Mouse (Mus musculus) stomach, embryonic 14.5 days (tissue): ENCODE results near the gene Mrgpra9. TPM values are rescaled to one million over a fixed set of nuclear protein-coding genes. Genes with fewer than 3 reads are reported as not detected.
"Not testable (repeated sequence)": the region's sequence is repeated elsewhere in the genome, so short reads cannot be mapped to it uniquely, and the experiment has no call there.

Source experiments
- ATAC-seq: fragments of 200-750 bp; cut with Nextera tagmentation; 2 replicates; pipeline ENCODE4 v1.8.0; 2017; ENCODE audit warnings: low read depth, moderate TSS enrichment; ENCODE audit not compliant: insufficient number of reproducible peaks, insufficient read depth, low FRiP score
- H3K27ac ChIP-seq: fragments of 300-500 bp; sonication (generic); 2 replicates; pipeline ENCODE4 v1.5.1; 2014; ENCODE audit warnings: mild to moderate bottlenecking, low read length, moderate library complexity, mixed read lengths
- H3K27me3 ChIP-seq: fragments of 300-500 bp; sonication (generic); 2 replicates; pipeline ENCODE4 v1.6.1; 2014; ENCODE audit warnings: low read length, control low read depth, mixed read lengths; ENCODE audit not compliant: control insufficient read depth, insufficient read depth
- H3K36me3 ChIP-seq: fragments of 300-500 bp; sonication (generic); 2 replicates; pipeline ENCODE4 v1.6.1; 2014; ENCODE audit warnings: mild to moderate bottlenecking, control low read depth, low read length, moderate library complexity, mixed read lengths; ENCODE audit not compliant: control insufficient read depth, insufficient read depth
- H3K4me1 ChIP-seq: fragments of 300-500 bp; sonication (generic); 2 replicates; pipeline ENCODE4 v1.6.1; 2014; ENCODE audit warnings: low read length, control low read depth, mixed read lengths; ENCODE audit not compliant: control insufficient read depth, insufficient read depth
- H3K4me2 ChIP-seq: fragments of 300-500 bp; sonication (generic); replicated peaks from 2 replicates; pipeline ENCODE4 v1.6.1; 2014; ENCODE audit warnings: low read depth, low read length, control low read depth
- H3K4me3 ChIP-seq: fragments of 300-500 bp; sonication (generic); 2 replicates; pipeline ENCODE4 v1.5.1; 2014; ENCODE audit warnings: low read depth, low read length, control low read depth
- H3K9ac ChIP-seq: fragments of 300-500 bp; sonication (generic); replicated peaks from 2 replicates; pipeline ENCODE4 v1.6.1; 2014; ENCODE audit warnings: low read depth, mild to moderate bottlenecking, control low read depth, low read length, moderate library complexity, mixed read lengths
- H3K9me3 ChIP-seq: fragments of 300-500 bp; sonication (generic); 2 replicates; pipeline ENCODE4 v1.6.1; 2016; ENCODE audit warnings: low read depth, low read length, control low read depth; ENCODE audit not compliant: control insufficient read depth
- WGBS: fragments of 180-500 bp; shearing (Covaris S2); extraction: QIAGEN DNeasy Blood & Tissue Kit; methylation state at CpG from one replicate; pipeline ENCODE4 v1.1.7; 2014; 5-methylcytosine and 5-hydroxymethylcytosine counted together
- polyA plus RNA-seq: library from polyadenylated mRNA; unstranded; fragments of >200 nt; fragmentation: Nextera tagmentation; extraction: Ambion mirVana; gene quantifications from 2 replicates; pipeline ENCODE4 v1.2.1, GENCODE M21; 2014

The Mrgpra9 gene
- not detected in 2 replicates for polyA plus RNA-seq

DNA sequence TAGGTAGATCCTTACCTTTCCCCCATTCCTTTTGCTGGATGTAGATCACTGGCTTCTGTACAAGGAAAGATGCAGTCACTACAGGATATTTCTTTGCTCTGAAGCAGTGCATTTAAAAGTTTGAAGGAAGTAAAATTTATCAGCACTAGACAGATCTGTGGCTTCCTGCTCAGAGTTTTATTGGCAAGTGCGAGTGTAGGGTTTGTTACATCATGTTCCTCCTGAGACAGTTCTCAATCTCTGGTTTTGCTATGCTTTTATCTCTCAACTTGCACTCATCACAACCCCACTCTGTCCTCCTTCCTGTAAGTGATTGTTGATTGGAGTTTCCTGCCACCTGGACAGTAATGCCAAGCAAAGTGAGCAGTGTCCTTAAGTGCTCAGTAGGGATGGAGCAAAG, at the start of gene Mrgpra9:
Gene Mrgpra9 (minus strand): TSS at position 79 of the 400 bp plus-strand sequence.
- Histone ChIP-seq H3K27ac (no peak within 1 kb of the TSS), H3K27me3 (no peaks in the 10 kb centered on the region), H3K4me2 (no peak within 1 kb of the TSS), H3K4me1 (no peaks in the 10 kb centered on the region), H3K36me3 (no peaks in the 10 kb centered on the region), H3K9ac (no peak within 1 kb of the TSS), H3K9me3 (no peaks in the 10 kb centered on the region), H3K4me3 (no peak within 1 kb of the TSS)
- WGBS: 55% methylated on average over 1 of the region's 1 CpGs
- ATAC-seq: no peak

DNA sequence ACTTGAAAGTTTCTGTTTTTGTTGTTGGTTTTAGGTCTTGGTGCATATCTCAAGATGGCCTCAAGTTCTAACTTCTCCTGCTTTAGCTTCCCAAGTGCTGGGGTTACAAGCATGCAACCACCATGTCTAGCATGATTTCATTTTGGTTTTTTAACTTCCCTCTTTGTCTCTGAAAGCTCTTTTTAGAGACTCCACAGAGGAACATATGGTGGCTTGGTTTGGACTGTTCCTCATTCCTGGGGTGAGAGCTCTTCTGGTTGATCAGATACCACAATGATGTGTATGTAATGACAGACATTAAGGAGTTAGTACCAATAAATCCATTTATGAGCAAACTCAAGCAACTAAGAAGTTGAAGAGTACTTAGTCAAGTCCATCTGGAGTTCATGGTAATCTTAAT, 47.0 kb upstream of the Mrgpra9 start:
- not testable (repeated sequence) for H3K4me3 ChIP-seq, H3K36me3 ChIP-seq, ATAC-seq, H3K27me3 ChIP-seq, H3K4me2 ChIP-seq, H3K9ac ChIP-seq, H3K9me3 ChIP-seq, H3K27ac ChIP-seq, H3K4me1 ChIP-seq

DNA sequence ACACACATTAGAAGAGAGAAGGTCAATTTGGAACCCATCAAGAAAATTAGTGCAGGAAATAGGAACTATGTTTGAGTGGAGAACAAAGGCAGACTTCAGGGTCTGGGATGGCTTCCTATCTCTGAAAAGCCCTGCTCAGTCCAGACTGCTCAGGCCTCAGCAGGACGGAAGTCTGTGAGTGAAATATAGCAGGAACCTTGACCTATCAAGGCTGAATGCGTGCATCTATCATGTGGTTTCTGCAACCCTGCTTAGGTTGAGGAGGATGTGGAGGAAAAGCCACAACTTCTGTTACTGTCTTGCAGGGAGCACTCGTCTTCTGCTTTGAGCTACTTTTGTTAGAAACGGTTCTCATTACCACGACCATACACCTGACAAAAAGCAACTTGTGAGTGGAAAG, 18.9 kb upstream of the Mrgpra9 start:
- H3K27ac ChIP-seq, H3K36me3 ChIP-seq, H3K4me1 ChIP-seq, H3K4me2 ChIP-seq, H3K9ac ChIP-seq, ATAC-seq, H3K9me3 ChIP-seq, H3K4me3 ChIP-seq, H3K27me3 ChIP-seq: not testable (repeated sequence)
- WGBS: 86% methylated on average over 5 of the region's 5 CpGs

DNA sequence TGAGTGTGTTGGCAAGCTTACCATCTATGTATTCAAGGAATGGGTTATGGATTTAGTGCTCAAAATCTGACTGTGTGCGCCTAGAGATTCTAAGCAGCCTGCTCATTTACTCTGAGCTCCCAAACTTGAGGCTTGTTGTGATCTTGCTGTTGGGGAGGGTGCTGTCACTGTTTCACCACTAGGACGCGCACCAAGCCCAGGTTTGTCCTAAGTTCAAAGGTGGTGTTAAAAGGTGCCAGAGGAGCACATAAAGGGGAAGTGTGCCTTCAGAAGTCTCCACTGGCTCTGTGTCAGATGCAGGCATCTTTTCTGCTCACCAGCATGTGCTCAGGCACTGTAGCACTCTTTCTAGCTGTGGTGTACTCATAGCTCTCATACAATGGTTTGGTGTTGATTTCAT, 8.0 kb downstream of the Mrgpra9 start:
- Histone ChIP-seq H3K9me3 (0 out of 2 replicates have a peak, but pooled peaks cover 2% of the 10 kb centered on the region), H3K27me3 (no peaks in the 10 kb centered on the region), H3K4me1 (no peaks in the 10 kb centered on the region), H3K4me3 (no peak overlapping the region), H3K9ac (no peak overlapping the region), H3K4me2 (no peak overlapping the region), H3K27ac (no peak overlapping the region), H3K36me3 (no peaks in the 10 kb centered on the region)
- no peak for ATAC-seq
- 55% methylated on average over 3 of the region's 3 CpGs for WGBS

DNA sequence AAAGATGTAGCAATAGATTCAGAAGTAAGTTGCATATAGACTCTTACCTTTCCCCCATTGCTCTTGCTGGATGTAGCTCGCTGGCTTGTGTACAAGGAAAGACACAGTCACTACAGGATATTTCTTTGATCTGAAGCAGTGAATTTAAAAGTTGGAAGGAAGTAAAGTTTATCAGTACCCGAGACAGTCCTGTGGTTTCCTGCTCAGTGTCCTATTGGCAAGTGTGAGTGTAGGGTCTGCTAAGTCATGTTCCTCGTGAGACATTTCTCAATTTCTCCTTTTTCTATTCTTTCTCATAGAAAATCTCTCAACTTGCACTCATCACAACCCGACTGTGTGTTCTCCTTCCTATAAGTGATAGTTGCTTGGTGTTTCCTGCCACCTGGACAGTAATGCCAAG, 47.8 kb downstream of the Mrgpra9 start, which contains the start of gene Mrgpra6:
Gene Mrgpra6 (minus strand): TSS at position 91 of the 400 bp plus-strand sequence.
- H3K4me1 ChIP-seq: no peaks in the 10 kb centered on the region
- H3K4me3 ChIP-seq: no peak within 1 kb of the TSS
- H3K27me3 ChIP-seq: no peaks in the 10 kb centered on the region
- no peak within 1 kb of the TSS for H3K9ac ChIP-seq
- H3K4me2 ChIP-seq: no peak within 1 kb of the TSS
- no peak for ATAC-seq
- WGBS: 78% methylated on average over 4 of the region's 4 CpGs
- no peaks in the 10 kb centered on the region for H3K36me3 ChIP-seq
- H3K27ac ChIP-seq: no peak within 1 kb of the TSS
- H3K9me3 ChIP-seq: no peaks in the 10 kb centered on the region

DNA sequence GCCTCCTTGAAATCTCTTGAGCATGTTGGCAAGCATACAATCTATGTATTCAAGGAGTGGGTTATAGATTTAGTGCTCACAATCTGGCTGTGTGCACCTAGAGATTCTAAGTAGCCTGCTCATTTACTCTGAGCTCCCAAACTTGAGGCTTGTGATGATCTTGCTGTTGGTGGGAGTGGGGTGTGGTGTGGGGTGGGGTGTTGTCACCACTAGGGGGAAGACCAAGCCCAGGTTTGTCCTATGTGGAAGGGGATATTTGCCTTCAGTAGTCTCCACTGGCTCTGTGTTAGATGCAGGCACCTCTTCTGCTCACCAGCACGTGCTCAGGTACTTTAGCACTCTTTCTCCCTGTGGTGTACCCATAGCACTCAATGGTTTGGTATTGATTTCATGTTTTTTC, 57.4 kb downstream of the Mrgpra9 start:
- Histone ChIP-seq H3K9ac (no peak overlapping the region), H3K4me3 (no peak overlapping the region), H3K27ac (no peak overlapping the region), H3K9me3 (no peaks in the 10 kb centered on the region), H3K4me2 (no peak overlapping the region), H3K36me3 (no peaks in the 10 kb centered on the region), H3K27me3 (no peaks in the 10 kb centered on the region), H3K4me1 (no peaks in the 10 kb centered on the region)
- WGBS: 52% methylated on average over 1 of the region's 1 CpGs
- no peak for ATAC-seq

Other genes with a start within 250 kb of the Mrgpra9 start
- 18.0 and 19.2 TPM in 2 replicates for gene Spty2d1, start 244.4 kb downstream of the Mrgpra9 start, polyA plus RNA-seq
- 24.3 and 25.6 TPM in 2 replicates for gene Tmem86a, start 202.2 kb downstream of the Mrgpra9 start, polyA plus RNA-seq
- 2.2 and 2.5 TPM in 2 replicates for gene Ptpn5, start 119.2 kb downstream of the Mrgpra9 start, polyA plus RNA-seq
- not detected in 2 replicates for gene Mrgpra6, start 47.9 kb downstream of the Mrgpra9 start, polyA plus RNA-seq
- not detected in 2 replicates for gene Mrgpra1, start 101.4 kb upstream of the Mrgpra9 start, polyA plus RNA-seq
- gene Mrgpra2a, start 199.3 kb upstream of the Mrgpra9 start, polyA plus RNA-seq: not detected in 2 replicates